Mouse (Mus musculus): Measurements from ENCODE around the gene Fkbp8. TPM values are rescaled to one million over a fixed set of nuclear protein-coding genes. Genes with fewer than 3 reads are reported as not detected.

The Fkbp8 gene
- polyA plus RNA-seq, 1 experiment from 2014 or later: 245 TPM

DNA sequence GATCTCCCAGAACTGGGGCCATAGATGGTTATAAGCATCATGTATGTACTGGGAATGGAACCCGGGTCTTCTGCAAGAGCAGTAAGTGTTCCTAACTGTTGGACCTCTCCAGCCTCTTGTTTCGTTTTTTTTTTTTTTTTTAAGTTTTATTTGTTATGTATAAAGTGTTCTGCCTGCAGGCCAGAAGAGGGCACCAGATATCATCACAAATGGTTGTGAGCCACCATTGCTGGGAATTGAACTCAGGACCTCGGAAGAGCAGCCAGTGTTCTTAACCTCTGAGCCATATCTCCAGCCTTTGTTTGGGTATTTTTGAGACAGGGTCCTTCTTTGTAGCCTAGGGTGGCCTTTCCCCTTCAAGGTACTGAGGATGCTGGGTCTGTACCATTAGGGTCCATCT, 31.5 kb downstream of the Fkbp8 start:
- no peak for ATAC-seq (ENCODE audit: insufficient read depth)
- H3K4me1 ChIP-seq (ENCODE audit: insufficient read depth): peaks cover 18% of the 10 kb centered on the region; the same call in 1 of the 2 replicates
- H3K4me2 ChIP-seq: no peak overlapping the region
- DNase-seq: no peak
- H3K27ac ChIP-seq (ENCODE audit: low read depth): no peak overlapping the region
- 0 out of 2 replicates have a peak, but pooled peaks cover 2% of the 10 kb centered on the region for H3K36me3 ChIP-seq (ENCODE audit: insufficient read depth)
- peak; percentile 44 for TF ChIP-seq CTCF (IDR thresholded peaks at IDR 0.05; ENCODE audit: low read depth)
- no peaks in the 10 kb centered on the region for H3K9me3 ChIP-seq (ENCODE audit: low read depth, low read length)
- no peaks in the 10 kb centered on the region for H3K27me3 ChIP-seq (ENCODE audit: insufficient read depth, low read length)
- H3K4me3 ChIP-seq (ENCODE audit: low read depth, low read length): no peak overlapping the region
- no peak overlapping the region for H3K9ac ChIP-seq
- 77% methylated on average over 3 of the region's 3 CpGs for WGBS

DNA sequence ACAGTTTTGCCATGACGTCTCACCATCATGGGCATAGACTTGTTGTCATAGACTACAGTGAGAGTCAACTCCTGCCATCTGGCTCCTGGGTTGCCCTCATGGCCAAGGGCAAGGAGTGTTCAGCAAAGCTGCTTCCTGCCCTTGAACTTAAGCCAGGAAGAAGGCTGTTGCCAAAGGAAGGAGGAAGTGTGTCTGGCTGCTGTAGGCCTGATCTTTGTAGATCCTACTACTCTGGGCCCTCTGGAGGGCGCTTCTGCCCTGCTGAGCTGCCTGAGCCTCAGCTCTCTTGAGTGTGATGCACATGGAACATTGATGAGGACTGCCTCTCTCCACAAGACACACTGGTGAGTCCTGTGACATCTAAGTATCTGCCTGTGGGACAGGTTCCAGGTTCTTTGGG, 32.6 kb downstream of the Fkbp8 start:
- H3K9ac ChIP-seq: no peak overlapping the region
- no peaks in the 10 kb centered on the region for H3K27me3 ChIP-seq (ENCODE audit: insufficient read depth, low read length)
- H3K4me2 ChIP-seq: no peak overlapping the region
- DNase-seq: peak; percentile 71
- H3K9me3 ChIP-seq (ENCODE audit: low read depth, low read length): no peaks in the 10 kb centered on the region
- H3K4me3 ChIP-seq (ENCODE audit: low read depth, low read length): no peak overlapping the region
- H3K36me3 ChIP-seq (ENCODE audit: insufficient read depth): 0 out of 2 replicates have a peak, but pooled peaks cover 2% of the 10 kb centered on the region
- no peak overlapping the region for H3K27ac ChIP-seq (ENCODE audit: low read depth)
- peaks cover 17% of the 10 kb centered on the region; the same call in 1 of the 2 replicates for H3K4me1 ChIP-seq (ENCODE audit: insufficient read depth)
- no peak for ATAC-seq (ENCODE audit: insufficient read depth)
- TF ChIP-seq CTCF (IDR thresholded peaks at IDR 0.05; ENCODE audit: low read depth): peak; percentile 51
- WGBS: 61% methylated on average over 2 of the region's 2 CpGs

DNA sequence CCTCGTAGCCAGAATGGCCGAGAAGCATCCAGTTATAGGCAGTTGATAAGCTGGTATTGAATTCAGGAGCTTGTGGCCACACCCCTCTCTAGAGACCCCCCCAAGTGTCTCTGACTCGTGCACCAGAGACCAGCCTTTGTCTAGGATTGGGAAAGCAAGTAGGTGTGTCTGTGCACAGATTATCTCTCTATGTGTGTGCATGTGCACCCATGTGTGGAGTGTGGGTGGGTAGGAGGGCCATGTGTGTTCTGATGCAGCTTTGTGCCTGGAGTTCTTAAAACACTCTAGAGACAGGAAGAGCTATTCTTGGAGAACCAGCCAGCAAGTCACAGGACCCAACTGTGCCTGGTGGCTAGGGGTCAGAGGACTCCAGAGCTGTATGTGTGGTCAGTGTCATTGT, 33.0 kb downstream of the Fkbp8 start:
- TF ChIP-seq CTCF (IDR thresholded peaks at IDR 0.05; ENCODE audit: low read depth): no peak

DNA sequence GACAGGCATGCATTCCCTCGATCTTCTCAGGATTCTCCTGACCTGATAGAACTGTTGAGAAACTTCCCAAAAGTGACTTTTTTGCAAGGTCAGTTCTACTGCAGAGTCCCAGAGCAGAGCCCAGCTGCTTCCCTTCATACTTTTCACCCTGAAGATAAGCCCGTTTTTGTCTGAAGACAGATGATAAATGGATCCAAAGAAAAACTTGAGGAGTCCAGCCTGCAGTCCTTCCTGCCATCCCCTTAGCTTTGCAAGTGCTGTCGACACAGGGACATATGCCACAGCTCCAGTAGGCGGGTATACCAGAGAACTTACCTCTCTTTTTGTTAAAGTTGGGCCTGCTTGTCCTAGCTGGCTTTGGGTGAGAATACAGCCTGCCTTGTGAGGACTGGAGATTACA, 33.8 kb downstream of the Fkbp8 start:
- DNase-seq (peak; percentile 57), ATAC-seq (ENCODE audit: insufficient read depth) (0 out of 2 replicates have a peak, but pooled peaks have one; percentile 28)
- Histone ChIP-seq H3K27me3 (ENCODE audit: insufficient read depth, low read length) (no peaks in the 10 kb centered on the region), H3K36me3 (ENCODE audit: insufficient read depth) (0 out of 2 replicates have a peak, but pooled peaks cover 2% of the 10 kb centered on the region), H3K4me3 (ENCODE audit: low read depth, low read length) (no peak overlapping the region), H3K4me1 (ENCODE audit: insufficient read depth) (peaks cover 17% of the 10 kb centered on the region; the same call in 1 of the 2 replicates), H3K4me2 (no peak overlapping the region), H3K9me3 (ENCODE audit: low read depth, low read length) (no peaks in the 10 kb centered on the region), H3K9ac (no peak overlapping the region), H3K27ac (ENCODE audit: low read depth) (no peak overlapping the region; the same call in 1 of the 2 replicates)
- no peak for TF ChIP-seq CTCF (IDR thresholded peaks at IDR 0.05; ENCODE audit: low read depth)
- 26% methylated on average over 4 of the region's 4 CpGs for WGBS

More for the DNA sequence above, 33.0 kb downstream of the Fkbp8 start:
- ATAC-seq (ENCODE audit: insufficient read depth) (no peak), DNase-seq (no peak)
- WGBS: 62% methylated on average over 3 of the region's 3 CpGs
- H3K4me2 ChIP-seq: no peak overlapping the region
- peaks cover 17% of the 10 kb centered on the region; the same call in 1 of the 2 replicates for H3K4me1 ChIP-seq (ENCODE audit: insufficient read depth)
- H3K9ac ChIP-seq: no peak overlapping the region
- H3K4me3 ChIP-seq (ENCODE audit: low read depth, low read length): no peak overlapping the region
- 0 out of 2 replicates have a peak, but pooled peaks cover 2% of the 10 kb centered on the region for H3K36me3 ChIP-seq (ENCODE audit: insufficient read depth)
- no peaks in the 10 kb centered on the region for H3K9me3 ChIP-seq (ENCODE audit: low read depth, low read length)
- peak overlapping the region; percentile 50; the same call in 1 of the 2 replicates for H3K27ac ChIP-seq (ENCODE audit: low read depth)
- no peaks in the 10 kb centered on the region for H3K27me3 ChIP-seq (ENCODE audit: insufficient read depth, low read length)

DNA sequence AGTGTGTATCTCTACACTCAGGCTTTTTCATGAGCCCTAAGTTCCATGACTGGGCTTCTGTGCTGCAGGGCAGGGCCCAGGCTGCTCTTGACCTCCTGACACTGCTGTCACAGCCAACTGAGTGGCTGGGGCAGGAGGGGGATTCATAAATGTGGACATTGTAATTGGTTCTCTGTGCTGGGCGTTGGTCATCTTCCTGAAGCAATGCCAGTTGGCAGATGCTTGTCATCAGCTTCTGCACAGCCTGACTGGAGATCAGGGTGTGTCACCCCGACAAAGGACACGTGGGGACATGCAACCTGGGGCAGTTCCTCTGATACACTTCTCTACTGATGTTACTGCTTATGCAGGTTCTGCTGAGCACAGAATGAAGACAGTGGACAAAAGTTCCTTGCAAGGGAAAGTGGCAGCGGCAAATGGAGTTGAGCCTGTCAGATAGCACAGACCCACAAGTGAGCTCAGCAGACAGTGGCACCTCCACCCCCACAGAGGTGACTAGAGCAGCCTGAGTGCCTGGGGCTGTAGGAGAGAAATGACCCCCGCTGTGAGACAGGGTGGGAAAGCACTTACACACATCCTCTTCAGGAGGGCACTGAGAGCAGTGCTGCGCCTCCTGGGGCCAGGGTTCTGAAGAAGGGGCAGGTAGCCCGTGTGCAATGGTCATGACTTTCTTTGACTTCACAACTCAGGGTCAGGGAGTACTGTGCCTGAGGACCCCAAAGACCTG, 34.4 kb downstream of the Fkbp8 start:
- Histone ChIP-seq H3K27me3 (ENCODE audit: insufficient read depth, low read length) (no peaks in the 10 kb centered on the region), H3K4me2 (no peak overlapping the region), H3K4me1 (ENCODE audit: insufficient read depth) (peaks cover 17% of the 10 kb centered on the region; the same call in 1 of the 2 replicates), H3K9ac (no peak overlapping the region), H3K36me3 (ENCODE audit: insufficient read depth) (0 out of 2 replicates have a peak, but pooled peaks cover 2% of the 10 kb centered on the region), H3K9me3 (ENCODE audit: low read depth, low read length) (no peaks in the 10 kb centered on the region), H3K27ac (ENCODE audit: low read depth) (no peak overlapping the region; the same call in 1 of the 2 replicates), H3K4me3 (ENCODE audit: low read depth, low read length) (no peak overlapping the region)
- DNase-seq (peak; percentile 16), ATAC-seq (ENCODE audit: insufficient read depth) (no peak)
- 46% methylated on average over 7 of the region's 7 CpGs for WGBS
- no peak for TF ChIP-seq CTCF (IDR thresholded peaks at IDR 0.05; ENCODE audit: low read depth)

DNA sequence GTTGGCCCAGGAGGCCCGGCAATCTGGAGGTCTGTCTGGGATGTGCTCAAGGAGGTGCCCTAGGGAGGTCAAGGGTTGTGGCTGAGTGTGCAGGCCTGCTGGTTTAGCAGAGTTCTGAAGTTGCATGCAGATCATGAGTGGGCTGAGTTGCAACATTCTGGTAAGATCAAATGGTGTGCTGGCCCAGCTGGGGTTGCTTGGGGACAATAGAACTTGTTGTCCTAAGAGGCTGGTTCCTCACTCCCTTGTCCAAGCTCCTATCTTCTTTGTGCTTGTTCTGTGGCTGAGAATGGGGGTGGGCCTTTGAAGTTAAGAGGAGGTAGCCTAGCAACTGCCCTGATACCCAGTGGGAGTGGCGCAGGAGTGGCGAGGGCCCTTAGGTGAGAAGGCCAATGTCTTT, 35.3 kb downstream of the Fkbp8 start:
- no peaks in the 10 kb centered on the region for H3K9me3 ChIP-seq (ENCODE audit: low read depth, low read length)
- DNase-seq: no peak
- H3K36me3 ChIP-seq (ENCODE audit: insufficient read depth): 0 out of 2 replicates have a peak, but pooled peaks cover 2% of the 10 kb centered on the region
- TF ChIP-seq CTCF (IDR thresholded peaks at IDR 0.05; ENCODE audit: low read depth): no peak
- H3K4me1 ChIP-seq (ENCODE audit: insufficient read depth): peaks cover 17% of the 10 kb centered on the region; the same call in 1 of the 2 replicates
- no peaks in the 10 kb centered on the region for H3K27me3 ChIP-seq (ENCODE audit: insufficient read depth, low read length)
- no peak overlapping the region for H3K27ac ChIP-seq (ENCODE audit: low read depth)
- ATAC-seq (ENCODE audit: insufficient read depth): no peak
- WGBS: 55% methylated on average over 3 of the region's 3 CpGs
- H3K9ac ChIP-seq: no peak overlapping the region
- no peak overlapping the region for H3K4me3 ChIP-seq (ENCODE audit: low read depth, low read length)
- H3K4me2 ChIP-seq: no peak overlapping the region

DNA sequence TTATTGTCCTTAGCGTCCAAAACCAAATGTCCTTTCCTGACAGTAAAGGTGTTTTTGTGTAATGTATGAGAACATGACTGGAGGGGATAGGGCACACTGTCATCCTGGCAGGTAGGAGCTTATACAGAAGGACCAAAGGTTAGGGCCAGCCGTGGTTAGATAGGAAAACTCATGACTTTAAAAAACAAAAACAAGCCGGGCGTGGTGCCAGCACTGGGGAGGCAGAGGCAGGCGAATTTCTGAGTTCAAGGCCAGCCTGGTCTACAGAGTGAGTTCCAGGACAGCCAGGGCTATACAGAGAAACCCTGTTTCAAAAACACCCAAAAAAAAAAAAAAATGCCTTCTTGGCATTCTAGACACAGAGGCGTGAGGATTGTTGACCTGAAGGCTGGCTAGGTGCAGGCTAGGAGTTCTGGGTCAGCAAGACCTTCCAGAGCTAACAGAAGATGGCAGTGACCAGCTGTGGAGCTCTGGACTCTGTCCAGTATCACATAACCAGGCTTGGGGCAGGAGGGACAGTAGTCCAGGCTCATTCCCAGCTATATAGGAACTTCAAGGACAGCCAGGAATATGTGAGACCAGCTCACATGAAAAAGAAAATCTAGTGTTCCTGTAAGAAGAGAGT, 36.4 kb downstream of the Fkbp8 start:
- no peak for ATAC-seq (ENCODE audit: insufficient read depth)
- DNase-seq: no peak
- H3K4me3 ChIP-seq (ENCODE audit: low read depth, low read length): no peak overlapping the region
- no peak overlapping the region for H3K4me2 ChIP-seq
- H3K27ac ChIP-seq (ENCODE audit: low read depth): no peak overlapping the region
- no peaks in the 10 kb centered on the region for H3K9me3 ChIP-seq (ENCODE audit: low read depth, low read length)
- no peaks in the 10 kb centered on the region for H3K27me3 ChIP-seq (ENCODE audit: insufficient read depth, low read length)
- H3K9ac ChIP-seq: no peak overlapping the region
- no peak for TF ChIP-seq CTCF (IDR thresholded peaks at IDR 0.05; ENCODE audit: low read depth)
- peaks cover 17% of the 10 kb centered on the region; the same call in 1 of the 2 replicates for H3K4me1 ChIP-seq (ENCODE audit: insufficient read depth)
- 84% methylated on average over 6 of the region's 6 CpGs for WGBS
- 0 out of 2 replicates have a peak, but pooled peaks cover 2% of the 10 kb centered on the region for H3K36me3 ChIP-seq (ENCODE audit: insufficient read depth)

Measured in lung, embryonic 14.5 days (tissue).